Mouse (Mus musculus) ovary, adult 2 months (tissue): ENCODE data around the gene Abhd4. TPM values are rescaled to one million over a fixed set of nuclear protein-coding genes. Genes with fewer than 3 reads are reported as not detected.

Experiments used
- polyA plus RNA-seq: library from polyadenylated mRNA; depleted of rRNA; stranded (reverse); fragments of >200 nt; gene quantifications from 2 replicates; pipeline ENCODE4 v1.2.3, GENCODE M21; 2012; rRNA removed

Abhd4 gene
- 131 and 187 TPM in 2 replicates for polyA plus RNA-seq

DNA sequence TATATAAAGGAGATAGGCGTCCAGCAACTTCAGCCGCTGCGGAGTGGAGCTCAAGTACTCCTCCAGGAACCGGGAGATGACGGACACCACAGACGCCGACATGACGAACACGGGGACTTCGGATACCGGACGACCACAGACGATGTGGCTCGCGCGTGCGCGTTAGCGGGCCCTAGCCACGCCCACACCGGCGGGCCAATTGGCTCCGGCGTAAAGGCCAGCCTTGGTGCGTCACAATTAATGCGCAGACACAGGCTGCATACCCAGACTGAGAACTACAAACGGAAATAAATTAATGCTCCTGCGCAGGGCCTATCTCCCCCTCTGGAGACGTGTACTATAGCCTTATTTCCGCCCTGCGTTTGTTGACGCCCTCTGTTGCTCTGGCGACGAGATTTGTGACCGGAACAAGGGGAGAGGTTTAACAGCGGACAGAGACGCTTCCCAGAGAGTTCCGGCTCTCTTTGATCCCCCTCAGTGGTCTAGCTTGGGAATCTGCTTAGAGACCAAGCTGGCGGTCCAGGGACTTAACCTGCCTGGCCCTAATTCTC lies at the start of gene Abhd4, which contains the start of gene Dad1:
Gene Abhd4 (plus strand): TSS at position 448 of the 551 bp plus-strand sequence.
Gene Dad1 (minus strand): TSS at position 364 of the 551 bp plus-strand sequence.

DNA sequence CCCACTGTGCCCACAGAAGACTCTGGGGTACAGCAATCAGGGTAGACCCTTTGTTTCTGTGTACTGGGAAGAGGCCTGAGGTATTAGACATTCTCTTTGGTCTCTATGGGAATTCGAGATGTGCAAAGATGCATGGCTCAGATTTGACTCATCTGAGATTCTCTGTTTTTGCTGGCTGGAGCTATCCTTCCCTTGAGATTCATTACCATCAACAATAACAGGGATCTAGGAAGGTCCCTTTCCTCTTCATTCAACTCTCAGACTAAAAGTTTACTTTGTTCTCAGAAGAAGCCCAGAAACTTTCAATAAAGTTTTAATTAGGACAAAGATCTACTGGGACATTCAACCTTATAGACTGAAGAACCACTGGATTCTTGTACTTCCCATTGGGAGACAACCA lies 30.9 kb downstream of the Abhd4 start, which contains the start of gene Olfr49:
Gene Olfr49 (minus strand): TSS at position 101 of the 400 bp plus-strand sequence.

Other genes starting within 250 kb of the Abhd4 start
- 639 and 968 TPM in 2 replicates for gene Dad1, start 84 bp upstream of the Abhd4 start, polyA plus RNA-seq
- gene Olfr49, start 30.8 kb downstream of the Abhd4 start, polyA plus RNA-seq, result not detected in 2 replicates
- 241 and 250 TPM in 2 replicates for gene Oxa1l, start 106.6 kb downstream of the Abhd4 start, polyA plus RNA-seq
- 29.5 and 33.5 TPM in 2 replicates for gene Slc7a7, start 163.6 kb downstream of the Abhd4 start, polyA plus RNA-seq
- 312 and 887 TPM in 2 replicates for gene Mrpl52, start 172.7 kb downstream of the Abhd4 start, polyA plus RNA-seq
- gene Mmp14, start 177.4 kb downstream of the Abhd4 start, polyA plus RNA-seq, result 466 and 518 TPM in 2 replicates
- gene Lrp10, start 209.9 kb downstream of the Abhd4 start, polyA plus RNA-seq, result 183 and 195 TPM in 2 replicates
- gene Rem2, start 221.9 kb downstream of the Abhd4 start, polyA plus RNA-seq, result 5.3 and 7.4 TPM in 2 replicates